Mouse (Mus musculus) liver, adult (tissue): ENCODE measurements around the gene Mdga2.
A peak's percentile ranks its signal among the peaks of the same experiment; 100 is the strongest.

Experiments used
- GATA4 ChIP-seq: IDR thresholded peaks from 2 replicates; pipeline ENCODE4 v1.6.1; 2014; ENCODE audit warnings: mild to moderate bottlenecking, low read length; ENCODE audit not compliant: insufficient replicate concordance

Gene Mdga2

GRCm38 (mm10) chr12:67104171-67104570, 118.2 kb downstream of the Mdga2 start:
- TF ChIP-seq GATA4 = no peak

- TF ChIP-seq GATA4 = no peak
Observed at GRCm38 (mm10) chr12:67094414-67094813, 127.9 kb downstream of the Mdga2 start.

- TF ChIP-seq GATA4 = no peak
Observed at GRCm38 (mm10) chr12:67090420-67090965, 131.9 kb downstream of the Mdga2 start.

GRCm38 (mm10) chr12:67059136-67060014, 163.0 kb downstream of the Mdga2 start:
- 0 out of 2 replicates have a peak, but pooled peaks have one; percentile 11 for TF ChIP-seq GATA4

- no peak for TF ChIP-seq GATA4
Observed at GRCm38 (mm10) chr12:67056621-67057020, 165.7 kb downstream of the Mdga2 start.

GRCm38 (mm10) chr12:67045099-67045750, 177.1 kb downstream of the Mdga2 start:
- no peak for TF ChIP-seq GATA4

GRCm38 (mm10) chr12:67041865-67042264, 180.5 kb downstream of the Mdga2 start:
- no peak for TF ChIP-seq GATA4

- TF ChIP-seq GATA4 = no peak
Observed at GRCm38 (mm10) chr12:67035509-67036261, 186.7 kb downstream of the Mdga2 start.

- no peak for TF ChIP-seq GATA4
Observed at GRCm38 (mm10) chr12:67017192-67017591, 205.2 kb downstream of the Mdga2 start.

- TF ChIP-seq GATA4 = no peak
Observed at GRCm38 (mm10) chr12:67011368-67011767, 211.0 kb downstream of the Mdga2 start.

- no peak for TF ChIP-seq GATA4
Observed at GRCm38 (mm10) chr12:67010318-67010717, 212.0 kb downstream of the Mdga2 start.

- no peak for TF ChIP-seq GATA4
Observed at GRCm38 (mm10) chr12:67009191-67009590, 213.2 kb downstream of the Mdga2 start.

GRCm38 (mm10) chr12:66954129-66954528, 268.2 kb downstream of the Mdga2 start:
- no peak for TF ChIP-seq GATA4

GRCm38 (mm10) chr12:66915741-66916140, 306.6 kb downstream of the Mdga2 start:
- TF ChIP-seq GATA4 = no peak

- TF ChIP-seq GATA4 = no peak
Observed at GRCm38 (mm10) chr12:66899366-66899765, 323.0 kb downstream of the Mdga2 start.

GRCm38 (mm10) chr12:66896790-66897189, 325.6 kb downstream of the Mdga2 start:
- no peak for TF ChIP-seq GATA4

- TF ChIP-seq GATA4 = no peak
Observed at GRCm38 (mm10) chr12:66890296-66890695, 332.1 kb downstream of the Mdga2 start.
